Mouse (Mus musculus) neural tube, embryonic 12.5 days (tissue): Measurements from ENCODE around the gene Rnf123. TPM values are rescaled to one million over a fixed set of nuclear protein-coding genes. Genes with fewer than 3 reads are reported as not detected.

Experiments used
- ATAC-seq: fragments of 200-750 bp; cut with Nextera tagmentation; 2 replicates; pipeline ENCODE4 v1.8.0; 2017; ENCODE audit warnings: low read depth, mild to moderate bottlenecking, moderate TSS enrichment, moderate library complexity; ENCODE audit not compliant: low FRiP score
- H3K27ac ChIP-seq: fragments of 300-500 bp; sonication (generic); 2 replicates; pipeline ENCODE4 v1.5.1; 2016
- H3K27me3 ChIP-seq: fragments of 300-500 bp; sonication (generic); replicated peaks from 2 replicates; pipeline ENCODE4 v1.6.1; 2016; ENCODE audit warnings: mild to moderate bottlenecking
- H3K36me3 ChIP-seq: fragments of 300-500 bp; sonication (generic); 2 replicates; pipeline ENCODE4 v1.6.1; 2016; ENCODE audit warnings: mild to moderate bottlenecking
- H3K4me1 ChIP-seq: fragments of 300-500 bp; sonication (generic); 2 replicates; pipeline ENCODE4 v1.6.1; 2016
- H3K4me2 ChIP-seq: fragments of 300-500 bp; sonication (generic); replicated peaks from 2 replicates; pipeline ENCODE4 v1.6.1; 2016; ENCODE audit warnings: mild to moderate bottlenecking
- H3K4me3 ChIP-seq: fragments of 300-500 bp; sonication (generic); 2 replicates; pipeline ENCODE4 v1.5.1; 2016
- H3K9ac ChIP-seq: fragments of 300-500 bp; sonication (generic); 2 replicates; pipeline ENCODE4 v1.6.1; 2016; ENCODE audit warnings: mild to moderate bottlenecking
- H3K9me3 ChIP-seq: fragments of 300-500 bp; sonication (generic); 2 replicates; pipeline ENCODE4 v1.6.1; 2016; ENCODE audit warnings: mild to moderate bottlenecking
- WGBS: fragments of 180-500 bp; shearing (Covaris S2); methylation state at CpG from one replicate; pipeline ENCODE4 v1.1.7; 2016; 5-methylcytosine and 5-hydroxymethylcytosine counted together
- polyA plus RNA-seq: library from polyadenylated mRNA; unstranded; fragments of >200 nt; fragmentation: Nextera tagmentation; extraction: Ambion mirVana; gene quantifications from 2 replicates; pipeline ENCODE4 v1.2.1, GENCODE M21; 2016

The Rnf123 gene
- polyA plus RNA-seq, 1 experiment from 2014 or later = 43.5 TPM

GRCm38 (mm10) chr9:108072481-108072924 is 10.6 kb downstream of the Rnf123 start:
- Histone ChIP-seq H3K27ac (no peak overlapping the region), H3K9ac (no peak overlapping the region)
- WGBS = 77% methylated on average over 9 of the region's 9 CpGs

GRCm38 (mm10) chr9:108071801-108072200 is 11.3 kb downstream of the Rnf123 start:
- H3K4me1 ChIP-seq = no peaks in the 10 kb centered on the region
- H3K27ac ChIP-seq = no peak overlapping the region
- H3K36me3 ChIP-seq = peaks cover 25% of the 10 kb centered on the region
- no peak for ATAC-seq
- 82% methylated on average over 4 of the region's 4 CpGs for WGBS
- no peak overlapping the region for H3K4me3 ChIP-seq
- H3K27me3 ChIP-seq = no peaks in the 10 kb centered on the region
- no peak overlapping the region for H3K4me2 ChIP-seq
- no peak overlapping the region for H3K9ac ChIP-seq
- H3K9me3 ChIP-seq = no peaks in the 10 kb centered on the region

More at GRCm38 (mm10) chr9:108072481-108072924, 10.6 kb downstream of the Rnf123 start:
- Histone ChIP-seq H3K36me3 (peaks cover 23% of the 10 kb centered on the region), H3K4me3 (no peak overlapping the region), H3K9me3 (no peaks in the 10 kb centered on the region), H3K4me1 (no peaks in the 10 kb centered on the region; the same call in 1 of the 2 replicates), H3K27me3 (no peaks in the 10 kb centered on the region), H3K4me2 (no peak overlapping the region)
- ATAC-seq = no peak

GRCm38 (mm10) chr9:108069529-108069928 is 13.6 kb downstream of the Rnf123 start:
- Histone ChIP-seq H3K4me2 (no peak overlapping the region), H3K9me3 (no peaks in the 10 kb centered on the region), H3K27ac (no peak overlapping the region), H3K9ac (no peak overlapping the region), H3K27me3 (no peaks in the 10 kb centered on the region), H3K4me1 (no peaks in the 10 kb centered on the region), H3K4me3 (no peak overlapping the region), H3K36me3 (peaks cover 41% of the 10 kb centered on the region)
- no peak for ATAC-seq
- 91% methylated on average over 7 of the region's 7 CpGs for WGBS

GRCm38 (mm10) chr9:108069007-108069406 is 14.1 kb downstream of the Rnf123 start:
- WGBS = 91% methylated on average over 9 of the region's 9 CpGs
- ATAC-seq = no peak
- H3K4me3 ChIP-seq = no peak overlapping the region
- H3K27ac ChIP-seq = no peak overlapping the region
- peaks cover 46% of the 10 kb centered on the region for H3K36me3 ChIP-seq
- H3K4me2 ChIP-seq = no peak overlapping the region
- H3K4me1 ChIP-seq = no peaks in the 10 kb centered on the region
- H3K27me3 ChIP-seq = no peaks in the 10 kb centered on the region
- no peak overlapping the region for H3K9ac ChIP-seq
- H3K9me3 ChIP-seq = no peaks in the 10 kb centered on the region

GRCm38 (mm10) chr9:108067900-108068299 is 15.2 kb downstream of the Rnf123 start:
- H3K27ac ChIP-seq = no peak overlapping the region
- H3K9ac ChIP-seq = no peak overlapping the region
- ATAC-seq = peak; percentile 38; the same call in 1 of the 2 replicates
- H3K27me3 ChIP-seq = no peaks in the 10 kb centered on the region
- no peaks in the 10 kb centered on the region for H3K4me1 ChIP-seq
- 20% methylated on average over 8 of the region's 8 CpGs for WGBS
- H3K9me3 ChIP-seq = no peaks in the 10 kb centered on the region
- H3K36me3 ChIP-seq = peaks cover 57% of the 10 kb centered on the region
- H3K4me3 ChIP-seq = no peak overlapping the region
- H3K4me2 ChIP-seq = no peak overlapping the region

GRCm38 (mm10) chr9:108067199-108067598 is 15.9 kb downstream of the Rnf123 start:
- no peaks in the 10 kb centered on the region for H3K27me3 ChIP-seq
- no peak for ATAC-seq
- H3K4me1 ChIP-seq = no peaks in the 10 kb centered on the region; the same call in 1 of the 2 replicates
- no peaks in the 10 kb centered on the region for H3K9me3 ChIP-seq
- H3K27ac ChIP-seq = no peak overlapping the region
- no peak overlapping the region for H3K4me3 ChIP-seq
- WGBS = 87% methylated on average over 7 of the region's 7 CpGs
- no peak overlapping the region for H3K4me2 ChIP-seq
- no peak overlapping the region for H3K9ac ChIP-seq
- H3K36me3 ChIP-seq = peaks cover 64% of the 10 kb centered on the region

- Histone ChIP-seq H3K36me3 (peaks cover 58% of the 10 kb centered on the region), H3K4me2 (no peak overlapping the region), H3K9me3 (no peaks in the 10 kb centered on the region), H3K27me3 (no peaks in the 10 kb centered on the region), H3K4me1 (no peaks in the 10 kb centered on the region; the same call in 1 of the 2 replicates), H3K27ac (no peak overlapping the region), H3K9ac (no peak overlapping the region), H3K4me3 (no peak overlapping the region)
- ATAC-seq = no peak
- WGBS = 50% methylated on average over 5 of the region's 5 CpGs
Measured at GRCm38 (mm10) chr9:108065491-108066011, 17.6 kb downstream of the Rnf123 start.

- ATAC-seq = no peak
- H3K27ac ChIP-seq = no peak overlapping the region
- H3K4me3 ChIP-seq = no peak overlapping the region
- H3K36me3 ChIP-seq = peaks cover 66% of the 10 kb centered on the region
- no peaks in the 10 kb centered on the region; the same call in 1 of the 2 replicates for H3K4me1 ChIP-seq
- H3K27me3 ChIP-seq = no peaks in the 10 kb centered on the region
- no peaks in the 10 kb centered on the region for H3K9me3 ChIP-seq
- H3K9ac ChIP-seq = no peak overlapping the region
- no peak overlapping the region for H3K4me2 ChIP-seq
- WGBS = 90% methylated on average over 12 of the region's 12 CpGs
Measured at GRCm38 (mm10) chr9:108063361-108063760, 19.8 kb downstream of the Rnf123 start.

GRCm38 (mm10) chr9:108062142-108062541 is 21.0 kb downstream of the Rnf123 start:
- H3K4me1 ChIP-seq = no peaks in the 10 kb centered on the region; the same call in 1 of the 2 replicates
- WGBS = 80% methylated on average over 3 of the region's 3 CpGs
- no peak overlapping the region for H3K9ac ChIP-seq
- H3K4me3 ChIP-seq = no peak overlapping the region
- peaks cover 78% of the 10 kb centered on the region for H3K36me3 ChIP-seq
- no peak overlapping the region for H3K4me2 ChIP-seq
- no peak overlapping the region for H3K27ac ChIP-seq
- no peaks in the 10 kb centered on the region for H3K9me3 ChIP-seq
- ATAC-seq = no peak
- no peaks in the 10 kb centered on the region for H3K27me3 ChIP-seq

GRCm38 (mm10) chr9:108058291-108058690 is 24.9 kb downstream of the Rnf123 start:
- Histone ChIP-seq H3K36me3 (peaks cover 87% of the 10 kb centered on the region), H3K27ac (no peak overlapping the region), H3K27me3 (no peaks in the 10 kb centered on the region), H3K9me3 (no peaks in the 10 kb centered on the region), H3K4me2 (no peak overlapping the region), H3K4me1 (peaks cover 2% of the 10 kb centered on the region; the same call in 1 of the 2 replicates), H3K4me3 (no peak overlapping the region), H3K9ac (no peak overlapping the region)
- ATAC-seq = no peak
- WGBS = 93% methylated on average over 9 of the region's 9 CpGs

GRCm38 (mm10) chr9:108057262-108057562 is 25.9 kb downstream of the Rnf123 start:
- Histone ChIP-seq H3K36me3 (peaks cover 76% of the 10 kb centered on the region), H3K4me1 (peaks cover 6% of the 10 kb centered on the region), H3K9ac (no peak overlapping the region), H3K9me3 (no peaks in the 10 kb centered on the region), H3K27me3 (no peaks in the 10 kb centered on the region), H3K4me2 (no peak overlapping the region), H3K27ac (no peak overlapping the region), H3K4me3 (no peak overlapping the region)
- no peak for ATAC-seq
- WGBS = 89% methylated on average over 5 of the region's 5 CpGs

- Histone ChIP-seq H3K27me3 (no peaks in the 10 kb centered on the region), H3K4me1 (peaks cover 6% of the 10 kb centered on the region), H3K4me3 (no peak overlapping the region), H3K27ac (no peak overlapping the region), H3K4me2 (no peak overlapping the region), H3K9ac (no peak overlapping the region), H3K9me3 (no peaks in the 10 kb centered on the region), H3K36me3 (peaks cover 74% of the 10 kb centered on the region)
- WGBS = 84% methylated on average over 28 of the region's 28 CpGs
- ATAC-seq = no peak
Measured at GRCm38 (mm10) chr9:108056361-108057261, 26.5 kb downstream of the Rnf123 start.
